Mouse (Mus musculus) thymus, postnatal 4 days (tissue): ENCODE results near the gene Gls.

ENCODE experiments used
- DNase-seq: peaks from one replicate; pipeline ENCODE4 v3.0.0; 2021

The Gls gene

GRCm38 (mm10) chr1:52242270-52242669 lies 9.2 kb upstream of the Gls start:
- no peak for DNase-seq

- no peak for DNase-seq
These were observed 279 bp downstream of the Gls start for GRCm38 (mm10) chr1:52232766-52233140.

- DNase-seq: peak; percentile 86
These were observed 880 bp downstream of the Gls start for GRCm38 (mm10) chr1:52231939-52232765.

GRCm38 (mm10) chr1:52230404-52230803 lies 2.6 kb downstream of the Gls start:
- DNase-seq: no peak

GRCm38 (mm10) chr1:52228178-52228577 lies 4.9 kb downstream of the Gls start:
- no peak for DNase-seq

- DNase-seq: no peak
These were observed 6.6 kb downstream of the Gls start for GRCm38 (mm10) chr1:52226416-52226815.

GRCm38 (mm10) chr1:52216766-52217165 lies 16.3 kb downstream of the Gls start:
- peak; percentile 26 for DNase-seq

- DNase-seq: no peak
These were observed 50.0 kb downstream of the Gls start for GRCm38 (mm10) chr1:52182992-52183391.

GRCm38 (mm10) chr1:52181994-52182393 lies 51.0 kb downstream of the Gls start:
- no peak for DNase-seq

- no peak for DNase-seq
These were observed 53.0 kb downstream of the Gls start for GRCm38 (mm10) chr1:52179939-52180568.

- DNase-seq: no peak
These were observed 56.0 kb downstream of the Gls start for GRCm38 (mm10) chr1:52176999-52177398.

- DNase-seq: no peak
These were observed 57.0 kb downstream of the Gls start for GRCm38 (mm10) chr1:52175983-52176382.

GRCm38 (mm10) chr1:52175321-52175720 lies 57.7 kb downstream of the Gls start:
- no peak for DNase-seq

GRCm38 (mm10) chr1:52171271-52171670 lies 61.8 kb downstream of the Gls start:
- DNase-seq: peak; percentile 39

GRCm38 (mm10) chr1:52170747-52171146 lies 62.3 kb downstream of the Gls start:
- DNase-seq: no peak

- peak; percentile 81 for DNase-seq
These were observed 63.0 kb downstream of the Gls start for GRCm38 (mm10) chr1:52170057-52170456.

- no peak for DNase-seq
These were observed 66.3 kb downstream of the Gls start for GRCm38 (mm10) chr1:52166652-52167220.

- no peak for DNase-seq
These were observed 69.2 kb downstream of the Gls start for GRCm38 (mm10) chr1:52163707-52164457.

GRCm38 (mm10) chr1:52161151-52161550 lies 71.9 kb downstream of the Gls start:
- DNase-seq: no peak

GRCm38 (mm10) chr1:52158490-52159381 lies 74.3 kb downstream of the Gls start:
- DNase-seq: no peak

- no peak for DNase-seq
These were observed 75.0 kb downstream of the Gls start for GRCm38 (mm10) chr1:52158040-52158439.

GRCm38 (mm10) chr1:52156351-52156750 lies 76.7 kb downstream of the Gls start:
- no peak for DNase-seq
